Mouse (Mus musculus): ENCODE measurements around the gene Ppt1. TPM values are rescaled to one million over a fixed set of nuclear protein-coding genes. Genes with fewer than 3 reads are reported as not detected.

Gene Ppt1
- polyA plus RNA-seq, 1 experiment from 2014 or later = 64.7 TPM

GRCm38 (mm10) chr4:122837994-122838393, 2.0 kb downstream of the Ppt1 start:
- Histone ChIP-seq H3K9me3 (replicated peaks) (peaks cover 6% of the 10 kb centered on the region; the same call in 1 of the 2 replicates), H3K4me3 (no peak overlapping the region), H3K27me3 (ENCODE audit: low read depth, poor library complexity, severe bottlenecking) (no peaks in the 10 kb centered on the region), H3K36me3 (peaks cover 28% of the 10 kb centered on the region), H3K27ac (replicated peaks) (no peak overlapping the region), H3K4me1 (peaks cover 33% of the 10 kb centered on the region)
- DNase-seq (ENCODE audit: low spot score) = no peak
- 80% methylated on average over 2 of the region's 2 CpGs for WGBS

DNA sequence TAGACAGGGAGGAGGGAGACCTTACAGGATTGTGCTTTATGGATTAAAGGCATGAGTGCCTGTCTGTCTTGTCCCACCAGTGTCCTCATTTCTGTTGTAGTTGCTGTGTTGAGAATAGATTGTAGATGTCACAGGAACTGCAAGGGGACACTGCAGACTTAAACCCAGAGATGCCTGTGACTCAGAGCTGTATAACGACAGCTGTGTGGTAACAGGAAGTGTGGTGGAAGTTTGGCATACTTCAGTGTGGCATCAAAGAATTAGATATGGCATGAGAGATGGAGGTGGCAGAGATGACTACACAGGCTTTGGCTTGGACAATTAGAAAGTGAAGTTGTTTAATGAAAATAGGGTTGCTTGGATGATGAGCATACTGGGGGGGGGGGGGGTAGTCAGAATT, 2.4 kb downstream of the Ppt1 start:
- peaks cover 6% of the 10 kb centered on the region; the same call in 1 of the 2 replicates for H3K9me3 ChIP-seq (replicated peaks)
- WGBS = 83% methylated on average over 1 of the region's 1 CpGs

DNA sequence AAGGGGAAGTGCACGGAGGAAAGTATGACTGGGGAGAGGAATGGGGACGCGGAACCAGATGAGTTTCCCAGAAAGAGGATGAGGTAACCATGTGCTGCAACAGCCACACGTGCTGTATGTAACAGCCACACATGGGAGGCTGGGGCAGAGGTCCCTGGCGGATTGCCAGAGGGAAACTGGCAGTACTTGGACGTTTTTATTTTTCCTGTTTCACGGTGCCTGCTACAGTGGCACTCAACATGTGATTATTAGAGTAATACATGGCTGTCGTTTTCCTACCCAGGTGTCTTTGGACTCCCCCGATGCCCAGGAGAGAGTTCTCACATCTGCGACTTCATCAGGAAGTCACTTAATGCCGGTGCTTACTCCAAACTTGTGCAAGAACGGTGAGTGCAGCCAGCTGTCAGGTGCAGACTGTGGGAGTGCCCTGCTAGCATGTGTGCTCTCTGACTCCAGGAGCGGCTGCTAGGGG, 12.1 kb downstream of the Ppt1 start:
- Histone ChIP-seq H3K27ac (replicated peaks) (no peak overlapping the region), H3K4me1 (no peaks in the 10 kb centered on the region), H3K9me3 (replicated peaks) (no peaks in the 10 kb centered on the region), H3K36me3 (peaks cover 97% of the 10 kb centered on the region), H3K27me3 (ENCODE audit: low read depth, poor library complexity, severe bottlenecking) (no peaks in the 10 kb centered on the region), H3K4me3 (no peak overlapping the region)
- 89% methylated on average over 13 of the region's 13 CpGs for WGBS
- DNase-seq (ENCODE audit: low spot score) = no peak

More for the DNA sequence above, 2.4 kb downstream of the Ppt1 start:
- Histone ChIP-seq H3K36me3 (peaks cover 31% of the 10 kb centered on the region), H3K4me1 (peaks cover 33% of the 10 kb centered on the region), H3K27ac (replicated peaks) (no peak overlapping the region), H3K4me3 (no peak overlapping the region), H3K27me3 (ENCODE audit: low read depth, poor library complexity, severe bottlenecking) (no peaks in the 10 kb centered on the region)
- DNase-seq (ENCODE audit: low spot score) = no peak

DNA sequence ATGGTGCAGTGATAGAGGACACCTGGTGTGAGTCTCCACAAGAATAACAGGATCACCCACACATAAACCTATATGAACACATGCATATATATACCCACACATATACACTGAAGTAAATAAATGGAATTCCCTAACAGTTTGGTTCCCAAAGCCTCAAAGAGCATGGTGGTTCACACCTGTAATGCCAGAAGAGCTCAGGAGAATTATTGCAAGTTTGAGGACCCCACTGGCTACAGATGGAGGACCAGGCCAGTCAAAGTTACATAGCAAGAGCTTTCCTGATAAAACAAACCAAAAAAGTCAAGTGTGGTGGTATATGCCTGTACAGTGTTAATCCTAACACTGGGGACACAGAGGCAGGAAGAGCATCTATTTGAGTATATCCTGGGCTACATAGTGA, 15.5 kb downstream of the Ppt1 start:
- H3K36me3 ChIP-seq = peaks cover 97% of the 10 kb centered on the region
- no peak overlapping the region for H3K4me3 ChIP-seq
- H3K27me3 ChIP-seq (ENCODE audit: low read depth, poor library complexity, severe bottlenecking) = no peaks in the 10 kb centered on the region
- H3K9me3 ChIP-seq (replicated peaks) = no peaks in the 10 kb centered on the region
- DNase-seq (ENCODE audit: low spot score) = no peak
- H3K27ac ChIP-seq (replicated peaks) = no peak overlapping the region
- H3K4me1 ChIP-seq = no peaks in the 10 kb centered on the region

GRCm38 (mm10) chr4:122853691-122854090, 17.6 kb downstream of the Ppt1 start:
- no peaks in the 10 kb centered on the region for H3K9me3 ChIP-seq (replicated peaks)
- WGBS = 81% methylated on average over 2 of the region's 2 CpGs
- H3K4me3 ChIP-seq = no peak overlapping the region
- no peaks in the 10 kb centered on the region for H3K4me1 ChIP-seq
- no peak overlapping the region for H3K27ac ChIP-seq (replicated peaks)
- H3K36me3 ChIP-seq = peaks cover 97% of the 10 kb centered on the region
- H3K27me3 ChIP-seq (ENCODE audit: low read depth, poor library complexity, severe bottlenecking) = no peaks in the 10 kb centered on the region
- DNase-seq (ENCODE audit: low spot score) = no peak

- no peak overlapping the region for H3K4me3 ChIP-seq
- no peak overlapping the region for H3K27ac ChIP-seq (replicated peaks)
- H3K9me3 ChIP-seq (replicated peaks) = no peaks in the 10 kb centered on the region
- H3K4me1 ChIP-seq = no peaks in the 10 kb centered on the region
- no peaks in the 10 kb centered on the region for H3K27me3 ChIP-seq (ENCODE audit: low read depth, poor library complexity, severe bottlenecking)
- no peak for DNase-seq (ENCODE audit: low spot score)
- peaks cover 95% of the 10 kb centered on the region for H3K36me3 ChIP-seq
- 88% methylated on average over 4 of the region's 4 CpGs for WGBS
These were observed 18.7 kb downstream of the Ppt1 start for GRCm38 (mm10) chr4:122854770-122855169.

GRCm38 (mm10) chr4:122857909-122858308, 21.9 kb downstream of the Ppt1 start:
- Histone ChIP-seq H3K27me3 (ENCODE audit: low read depth, poor library complexity, severe bottlenecking) (no peaks in the 10 kb centered on the region), H3K4me3 (no peak overlapping the region), H3K36me3 (peaks cover 91% of the 10 kb centered on the region), H3K9me3 (replicated peaks) (no peaks in the 10 kb centered on the region), H3K27ac (replicated peaks) (no peak overlapping the region), H3K4me1 (no peaks in the 10 kb centered on the region)
- WGBS = 46% methylated on average over 2 of the region's 2 CpGs
- DNase-seq (ENCODE audit: low spot score) = no peak

DNA sequence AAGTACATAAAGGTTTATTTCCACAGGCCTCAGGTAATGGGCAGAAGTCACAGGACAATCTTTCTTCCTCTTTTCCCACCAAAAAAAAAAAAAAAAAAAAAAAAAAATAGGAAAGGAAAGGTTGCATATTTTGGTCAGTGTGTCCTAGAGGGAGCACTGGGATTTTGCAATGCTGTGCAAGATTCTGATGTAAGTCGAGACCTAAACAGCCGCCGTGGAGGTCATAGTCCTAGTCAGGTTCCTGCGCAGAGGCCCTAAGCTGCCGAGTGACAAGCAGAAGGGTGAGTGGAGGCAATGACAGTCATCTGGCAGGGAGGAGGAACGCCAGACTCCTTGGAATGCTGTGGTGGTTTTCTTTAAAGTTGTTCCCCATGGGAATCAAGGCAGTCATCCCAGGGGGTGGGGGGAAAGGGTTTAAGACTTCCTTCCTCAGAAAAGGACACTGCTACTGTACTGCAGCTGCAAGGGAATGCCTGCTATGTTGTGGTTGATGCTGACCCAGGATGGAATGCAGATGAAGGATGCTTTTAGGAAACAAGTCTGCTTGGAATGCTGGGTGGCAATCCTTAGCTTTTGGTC, 23.1 kb downstream of the Ppt1 start:
- peaks cover 91% of the 10 kb centered on the region for H3K36me3 ChIP-seq
- DNase-seq (ENCODE audit: low spot score) = no peak
- no peak overlapping the region for H3K27ac ChIP-seq (replicated peaks)
- WGBS = 86% methylated on average over 6 of the region's 6 CpGs
- no peak overlapping the region for H3K4me3 ChIP-seq
- H3K9me3 ChIP-seq (replicated peaks) = no peaks in the 10 kb centered on the region
- H3K4me1 ChIP-seq = no peaks in the 10 kb centered on the region
- no peaks in the 10 kb centered on the region for H3K27me3 ChIP-seq (ENCODE audit: low read depth, poor library complexity, severe bottlenecking)

GRCm38 (mm10) chr4:122861836-122862235, 25.8 kb downstream of the Ppt1 start:
- H3K27me3 ChIP-seq (ENCODE audit: low read depth, poor library complexity, severe bottlenecking) = no peaks in the 10 kb centered on the region
- H3K27ac ChIP-seq (replicated peaks) = no peak overlapping the region
- H3K36me3 ChIP-seq = peaks cover 90% of the 10 kb centered on the region
- H3K4me1 ChIP-seq = no peaks in the 10 kb centered on the region
- no peaks in the 10 kb centered on the region for H3K9me3 ChIP-seq (replicated peaks)
- no peak overlapping the region for H3K4me3 ChIP-seq
- WGBS = 93% methylated on average over 4 of the region's 4 CpGs
- no peak for DNase-seq (ENCODE audit: low spot score)

DNA sequence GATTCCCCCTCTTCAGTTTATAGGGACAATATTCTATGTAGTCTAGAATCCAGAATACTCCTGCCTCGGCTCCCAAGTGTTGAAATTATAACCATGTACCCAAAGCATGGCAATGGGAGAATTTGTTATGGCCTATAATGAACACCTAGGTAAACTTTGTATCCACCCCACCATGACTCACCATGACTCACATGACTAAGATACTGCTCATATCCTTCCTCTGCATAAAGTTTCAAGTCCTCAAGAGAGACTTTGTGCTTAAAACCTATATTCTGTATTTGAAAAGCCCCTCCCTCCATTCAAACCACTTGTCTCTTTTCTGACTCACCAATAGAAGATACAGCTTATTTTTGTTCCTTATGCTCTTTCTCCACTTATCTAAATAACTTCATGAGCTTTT, 32.0 kb downstream of the Ppt1 start:
- no peaks in the 10 kb centered on the region for H3K4me1 ChIP-seq
- no peaks in the 10 kb centered on the region for H3K9me3 ChIP-seq (replicated peaks)
- DNase-seq (ENCODE audit: low spot score) = no peak
- H3K27ac ChIP-seq (replicated peaks) = no peak overlapping the region
- 90% methylated on average over 1 of the region's 1 CpGs for WGBS
- no peak overlapping the region for H3K4me3 ChIP-seq
- peaks cover 87% of the 10 kb centered on the region for H3K36me3 ChIP-seq
- no peaks in the 10 kb centered on the region for H3K27me3 ChIP-seq (ENCODE audit: low read depth, poor library complexity, severe bottlenecking)

GRCm38 (mm10) chr4:122870027-122870426, 34.0 kb downstream of the Ppt1 start:
- H3K27me3 ChIP-seq (ENCODE audit: low read depth, poor library complexity, severe bottlenecking) = no peaks in the 10 kb centered on the region
- peaks cover 71% of the 10 kb centered on the region for H3K36me3 ChIP-seq
- H3K4me1 ChIP-seq = no peaks in the 10 kb centered on the region
- no peak overlapping the region for H3K4me3 ChIP-seq
- DNase-seq (ENCODE audit: low spot score) = no peak
- H3K9me3 ChIP-seq (replicated peaks) = no peaks in the 10 kb centered on the region
- H3K27ac ChIP-seq (replicated peaks) = no peak overlapping the region

- WGBS = 91% methylated on average over 5 of the region's 5 CpGs
- Histone ChIP-seq H3K27me3 (ENCODE audit: low read depth, poor library complexity, severe bottlenecking) (no peaks in the 10 kb centered on the region), H3K4me3 (no peak overlapping the region), H3K4me1 (no peaks in the 10 kb centered on the region), H3K9me3 (replicated peaks) (no peaks in the 10 kb centered on the region), H3K36me3 (peaks cover 64% of the 10 kb centered on the region), H3K27ac (replicated peaks) (no peak overlapping the region)
- DNase-seq (ENCODE audit: low spot score) = no peak
These were observed 34.7 kb downstream of the Ppt1 start for GRCm38 (mm10) chr4:122870741-122871140.

DNA sequence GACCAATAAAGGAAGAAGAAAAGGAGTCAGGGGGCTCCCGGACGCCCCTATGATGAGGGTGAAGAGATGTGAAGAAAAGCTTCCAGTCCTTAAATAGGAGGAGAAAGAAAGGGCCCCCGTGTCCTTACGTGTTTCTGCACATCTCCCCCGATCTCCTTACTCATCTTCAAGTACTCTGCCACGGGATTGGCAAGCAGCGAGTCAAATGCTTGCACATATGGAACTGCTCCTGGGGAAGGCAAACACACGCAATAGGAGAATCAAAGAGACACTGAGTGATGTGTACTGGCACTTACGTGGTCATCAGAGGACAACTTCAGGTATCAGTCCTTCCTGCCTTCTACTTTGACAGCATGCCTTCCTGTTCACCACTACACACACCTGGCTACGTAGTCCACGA, 35.2 kb downstream of the Ppt1 start:
- H3K36me3 ChIP-seq = peaks cover 59% of the 10 kb centered on the region
- no peak overlapping the region for H3K27ac ChIP-seq (replicated peaks)
- no peak for DNase-seq (ENCODE audit: low spot score)
- no peaks in the 10 kb centered on the region for H3K27me3 ChIP-seq (ENCODE audit: low read depth, poor library complexity, severe bottlenecking)
- H3K9me3 ChIP-seq (replicated peaks) = no peaks in the 10 kb centered on the region
- H3K4me1 ChIP-seq = no peaks in the 10 kb centered on the region
- H3K4me3 ChIP-seq = no peak overlapping the region
- 90% methylated on average over 11 of the region's 11 CpGs for WGBS

GRCm38 (mm10) chr4:122871989-122872388, 35.9 kb downstream of the Ppt1 start:
- no peaks in the 10 kb centered on the region for H3K4me1 ChIP-seq
- no peak overlapping the region for H3K4me3 ChIP-seq
- no peaks in the 10 kb centered on the region for H3K27me3 ChIP-seq (ENCODE audit: low read depth, poor library complexity, severe bottlenecking)
- no peaks in the 10 kb centered on the region for H3K9me3 ChIP-seq (replicated peaks)
- no peak for DNase-seq (ENCODE audit: low spot score)
- WGBS = 93% methylated on average over 2 of the region's 2 CpGs
- H3K36me3 ChIP-seq = peaks cover 54% of the 10 kb centered on the region
- no peak overlapping the region for H3K27ac ChIP-seq (replicated peaks)

All from midbrain, embryonic 10.5 days (tissue).